Mouse (Mus musculus): ENCODE data around the gene Rrp15. TPM values are rescaled to one million over a fixed set of nuclear protein-coding genes. Genes with fewer than 3 reads are reported as not detected.

Gene Rrp15
- polyA plus RNA-seq, 1 experiment, result 76.8 TPM

DNA sequence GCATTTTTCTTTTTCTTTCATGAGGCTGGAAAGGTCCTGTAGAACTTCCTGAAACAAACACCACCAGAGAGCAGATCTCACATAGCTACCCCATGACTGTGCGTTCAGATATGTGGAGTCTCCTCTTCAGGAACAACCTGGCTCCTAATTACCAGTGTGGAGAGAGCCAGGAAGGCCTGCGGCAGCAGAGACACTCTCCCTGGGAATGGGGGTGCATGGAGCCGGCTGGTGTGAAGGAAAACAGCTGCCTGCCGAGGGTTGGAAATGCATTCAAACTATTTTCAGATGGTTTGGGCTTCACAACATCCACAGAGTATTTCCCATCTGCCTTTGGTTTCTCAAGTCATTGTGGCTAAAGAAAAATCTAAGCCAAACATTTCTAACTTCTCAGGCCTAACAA, 53.8 kb downstream of the Rrp15 start:
- Histone ChIP-seq H3K9ac (ENCODE audit: low read depth, poor library complexity, severe bottlenecking) (no peak overlapping the region), H3K36me3 (ENCODE audit: control insufficient read depth, insufficient read depth, low read length, poor library complexity, severe bottlenecking) (no peaks in the 10 kb centered on the region), H3K4me3 (ENCODE audit: low read depth, low read length) (no peak overlapping the region), H3K27ac (ENCODE audit: insufficient read depth, low read length) (no peak overlapping the region), H3K9me3 (replicated peaks; ENCODE audit: control insufficient read depth, insufficient read depth, low read length, poor library complexity, severe bottlenecking) (no peaks in the 10 kb centered on the region), H3K27me3 (ENCODE audit: control insufficient read depth, insufficient read depth, low read length, poor library complexity, severe bottlenecking) (no peaks in the 10 kb centered on the region), H3K4me1 (ENCODE audit: control insufficient read depth, insufficient read depth, low read length) (no peaks in the 10 kb centered on the region)
- TF ChIP-seq EP300 (IDR thresholded peaks at IDR 0.05; ENCODE audit: insufficient read depth, low read depth, low read length) (no peak), CTCF (IDR thresholded peaks at IDR 0.05; ENCODE audit: low read depth, low read length) (no peak), POLR2A (IDR thresholded peaks at IDR 0.05; ENCODE audit: insufficient read depth, low read length) (no peak)

DNA sequence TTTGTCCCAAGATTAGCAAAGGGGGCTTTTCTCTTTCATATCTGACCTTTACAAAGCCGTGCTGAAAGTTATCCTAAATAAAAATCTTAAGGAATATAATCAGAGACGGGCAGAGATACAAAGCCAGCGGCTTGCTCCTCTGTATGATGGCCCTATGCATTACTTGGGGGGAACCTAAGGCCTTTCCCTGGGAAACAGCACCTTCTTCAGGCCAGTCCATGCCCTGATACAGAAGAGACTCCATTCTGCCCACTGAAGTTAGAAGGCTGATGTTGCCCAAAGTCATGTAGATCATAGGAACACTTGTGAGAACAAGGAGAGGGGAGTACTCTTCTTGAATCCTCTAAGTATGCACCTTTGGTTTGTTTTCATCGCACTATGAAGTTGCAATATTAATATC, 56.8 kb downstream of the Rrp15 start:
- no peaks in the 10 kb centered on the region for H3K36me3 ChIP-seq (ENCODE audit: control insufficient read depth, insufficient read depth, low read length, poor library complexity, severe bottlenecking)
- no peaks in the 10 kb centered on the region for H3K4me1 ChIP-seq (ENCODE audit: control insufficient read depth, insufficient read depth, low read length)
- no peaks in the 10 kb centered on the region for H3K9me3 ChIP-seq (replicated peaks; ENCODE audit: control insufficient read depth, insufficient read depth, low read length, poor library complexity, severe bottlenecking)
- H3K27me3 ChIP-seq (ENCODE audit: control insufficient read depth, insufficient read depth, low read length, poor library complexity, severe bottlenecking), result no peaks in the 10 kb centered on the region
- no peak overlapping the region for H3K4me3 ChIP-seq (ENCODE audit: low read depth, low read length)
- no peak overlapping the region for H3K27ac ChIP-seq (ENCODE audit: insufficient read depth, low read length)
- H3K9ac ChIP-seq (ENCODE audit: low read depth, poor library complexity, severe bottlenecking), result no peak overlapping the region
- TF ChIP-seq CTCF (IDR thresholded peaks at IDR 0.05; ENCODE audit: low read depth, low read length), result no peak
- TF ChIP-seq POLR2A (IDR thresholded peaks at IDR 0.05; ENCODE audit: insufficient read depth, low read length), result no peak
- no peak for TF ChIP-seq EP300 (IDR thresholded peaks at IDR 0.05; ENCODE audit: insufficient read depth, low read depth, low read length)

DNA sequence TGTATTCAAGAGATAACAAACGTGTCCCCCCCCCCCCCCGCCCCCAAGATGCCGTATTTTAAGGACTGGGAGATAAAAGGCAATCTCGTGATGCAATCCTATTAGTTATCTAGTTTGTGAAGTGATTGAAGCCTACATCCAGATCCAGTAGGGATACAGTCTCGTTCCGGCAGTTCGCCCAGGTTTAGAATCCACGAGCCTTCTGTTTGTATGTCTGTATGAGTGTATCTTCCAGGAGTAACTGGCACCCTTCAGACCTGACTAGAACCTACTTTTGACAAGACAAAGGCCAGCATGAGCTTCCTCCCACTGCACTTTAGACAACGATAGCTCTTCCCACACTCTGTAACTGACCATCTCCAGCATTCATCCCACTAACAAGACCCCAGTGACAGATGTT, 57.5 kb downstream of the Rrp15 start:
- Histone ChIP-seq H3K36me3 (ENCODE audit: control insufficient read depth, insufficient read depth, low read length, poor library complexity, severe bottlenecking) (no peaks in the 10 kb centered on the region), H3K4me3 (ENCODE audit: low read depth, low read length) (no peak overlapping the region), H3K27me3 (ENCODE audit: control insufficient read depth, insufficient read depth, low read length, poor library complexity, severe bottlenecking) (no peaks in the 10 kb centered on the region), H3K9ac (ENCODE audit: low read depth, poor library complexity, severe bottlenecking) (no peak overlapping the region), H3K9me3 (replicated peaks; ENCODE audit: control insufficient read depth, insufficient read depth, low read length, poor library complexity, severe bottlenecking) (no peaks in the 10 kb centered on the region), H3K4me1 (ENCODE audit: control insufficient read depth, insufficient read depth, low read length) (no peaks in the 10 kb centered on the region), H3K27ac (ENCODE audit: insufficient read depth, low read length) (no peak overlapping the region)
- TF ChIP-seq POLR2A (IDR thresholded peaks at IDR 0.05; ENCODE audit: insufficient read depth, low read length), result no peak
- TF ChIP-seq CTCF (IDR thresholded peaks at IDR 0.05; ENCODE audit: low read depth, low read length), result no peak
- no peak for TF ChIP-seq EP300 (IDR thresholded peaks at IDR 0.05; ENCODE audit: insufficient read depth, low read depth, low read length)

DNA sequence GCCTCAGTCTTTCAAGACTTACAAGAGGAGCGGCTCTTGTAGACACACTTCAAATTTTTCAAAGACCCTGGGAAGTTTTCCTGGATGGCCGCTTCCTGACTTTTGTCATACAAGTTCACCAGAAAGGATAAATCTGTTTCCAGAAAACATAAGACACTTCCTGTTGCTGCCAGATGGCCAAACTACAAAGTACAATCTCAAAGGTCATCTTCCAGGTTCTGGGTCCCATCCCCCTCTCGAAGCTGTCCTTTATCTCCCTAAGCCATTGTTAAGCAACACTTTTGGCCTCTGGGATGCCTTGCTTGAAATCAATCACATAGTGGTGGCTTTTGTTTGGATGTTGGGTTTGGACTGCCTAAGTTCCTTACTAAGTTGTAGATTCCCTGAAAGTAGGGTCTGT, 65.1 kb downstream of the Rrp15 start:
- H3K9me3 ChIP-seq (replicated peaks; ENCODE audit: control insufficient read depth, insufficient read depth, low read length, poor library complexity, severe bottlenecking), result no peaks in the 10 kb centered on the region
- no peak overlapping the region for H3K9ac ChIP-seq (ENCODE audit: low read depth, poor library complexity, severe bottlenecking)
- no peak overlapping the region for H3K4me3 ChIP-seq (ENCODE audit: low read depth, low read length)
- TF ChIP-seq CTCF (IDR thresholded peaks at IDR 0.05; ENCODE audit: low read depth, low read length), result no peak
- TF ChIP-seq POLR2A (IDR thresholded peaks at IDR 0.05; ENCODE audit: insufficient read depth, low read length), result no peak
- TF ChIP-seq EP300 (IDR thresholded peaks at IDR 0.05; ENCODE audit: insufficient read depth, low read depth, low read length), result no peak
- H3K27ac ChIP-seq (ENCODE audit: insufficient read depth, low read length), result no peak overlapping the region
- no peaks in the 10 kb centered on the region for H3K27me3 ChIP-seq (ENCODE audit: control insufficient read depth, insufficient read depth, low read length, poor library complexity, severe bottlenecking)
- H3K36me3 ChIP-seq (ENCODE audit: control insufficient read depth, insufficient read depth, low read length, poor library complexity, severe bottlenecking), result no peaks in the 10 kb centered on the region
- no peaks in the 10 kb centered on the region for H3K4me1 ChIP-seq (ENCODE audit: control insufficient read depth, insufficient read depth, low read length)

DNA sequence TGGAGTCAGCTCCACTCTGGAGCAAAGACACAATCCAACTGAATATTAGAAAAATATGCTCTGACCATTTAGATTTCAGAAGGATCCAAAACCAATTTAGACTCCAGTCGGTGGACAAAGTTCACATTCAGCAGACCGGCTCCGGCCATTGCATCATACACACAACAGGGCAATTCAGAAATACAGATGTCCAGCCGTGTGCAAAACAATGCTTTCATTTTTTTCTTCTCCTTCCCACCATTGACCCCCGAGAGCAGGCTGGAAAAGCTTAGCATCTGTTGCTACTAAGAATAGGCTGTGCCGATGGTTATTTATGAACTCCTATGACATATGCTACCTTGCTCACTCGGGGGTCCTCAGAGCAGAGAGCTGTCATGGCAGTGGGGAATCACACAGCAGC, 66.6 kb downstream of the Rrp15 start:
- Histone ChIP-seq H3K4me3 (ENCODE audit: low read depth, low read length) (no peak overlapping the region), H3K9ac (ENCODE audit: low read depth, poor library complexity, severe bottlenecking) (no peak overlapping the region), H3K9me3 (replicated peaks; ENCODE audit: control insufficient read depth, insufficient read depth, low read length, poor library complexity, severe bottlenecking) (no peaks in the 10 kb centered on the region), H3K27ac (ENCODE audit: insufficient read depth, low read length) (no peak overlapping the region), H3K4me1 (ENCODE audit: control insufficient read depth, insufficient read depth, low read length) (no peaks in the 10 kb centered on the region), H3K36me3 (ENCODE audit: control insufficient read depth, insufficient read depth, low read length, poor library complexity, severe bottlenecking) (no peaks in the 10 kb centered on the region), H3K27me3 (ENCODE audit: control insufficient read depth, insufficient read depth, low read length, poor library complexity, severe bottlenecking) (no peaks in the 10 kb centered on the region)
- TF ChIP-seq POLR2A (IDR thresholded peaks at IDR 0.05; ENCODE audit: insufficient read depth, low read length) (no peak), EP300 (IDR thresholded peaks at IDR 0.05; ENCODE audit: insufficient read depth, low read depth, low read length) (no peak), CTCF (IDR thresholded peaks at IDR 0.05; ENCODE audit: low read depth, low read length) (no peak)

DNA sequence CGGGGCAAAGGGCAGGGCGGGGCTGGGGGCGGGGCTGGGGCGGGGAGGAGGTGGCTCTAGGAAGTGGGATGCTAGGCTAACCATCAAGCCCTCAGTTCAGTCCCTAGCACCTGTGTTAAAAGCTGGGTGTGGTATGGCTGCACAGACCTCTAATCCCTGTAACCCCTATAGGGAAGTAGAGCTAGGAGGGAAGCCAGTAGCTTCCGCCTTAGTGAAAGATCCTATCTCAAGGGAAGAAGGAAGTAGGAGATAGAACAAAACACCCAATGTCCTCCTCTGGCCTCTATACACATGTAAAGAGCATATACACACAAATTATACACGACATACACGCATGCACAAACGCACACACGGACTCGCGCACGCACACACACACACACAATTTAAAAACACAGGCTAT, 71.5 kb downstream of the Rrp15 start:
- H3K9me3 ChIP-seq (replicated peaks; ENCODE audit: control insufficient read depth, insufficient read depth, low read length, poor library complexity, severe bottlenecking), result no peaks in the 10 kb centered on the region
- no peaks in the 10 kb centered on the region for H3K4me1 ChIP-seq (ENCODE audit: control insufficient read depth, insufficient read depth, low read length)
- H3K27me3 ChIP-seq (ENCODE audit: control insufficient read depth, insufficient read depth, low read length, poor library complexity, severe bottlenecking), result no peaks in the 10 kb centered on the region
- H3K36me3 ChIP-seq (ENCODE audit: control insufficient read depth, insufficient read depth, low read length, poor library complexity, severe bottlenecking), result no peaks in the 10 kb centered on the region
- H3K27ac ChIP-seq (ENCODE audit: insufficient read depth, low read length), result no peak overlapping the region
- TF ChIP-seq CTCF (IDR thresholded peaks at IDR 0.05; ENCODE audit: low read depth, low read length) (no peak), EP300 (IDR thresholded peaks at IDR 0.05; ENCODE audit: insufficient read depth, low read depth, low read length) (no peak), POLR2A (IDR thresholded peaks at IDR 0.05; ENCODE audit: insufficient read depth, low read length) (no peak)
- no peak overlapping the region for H3K4me3 ChIP-seq (ENCODE audit: low read depth, low read length)
- H3K9ac ChIP-seq (ENCODE audit: low read depth, poor library complexity, severe bottlenecking), result no peak overlapping the region
